Mouse (Mus musculus): ENCODE data around the gene Vwa3a. TPM values are rescaled to one million over a fixed set of nuclear protein-coding genes. Genes with fewer than 3 reads are reported as not detected.

Vwa3a gene
- polyA plus RNA-seq, 1 experiment from 2014 or later = 0.64 TPM

DNA sequence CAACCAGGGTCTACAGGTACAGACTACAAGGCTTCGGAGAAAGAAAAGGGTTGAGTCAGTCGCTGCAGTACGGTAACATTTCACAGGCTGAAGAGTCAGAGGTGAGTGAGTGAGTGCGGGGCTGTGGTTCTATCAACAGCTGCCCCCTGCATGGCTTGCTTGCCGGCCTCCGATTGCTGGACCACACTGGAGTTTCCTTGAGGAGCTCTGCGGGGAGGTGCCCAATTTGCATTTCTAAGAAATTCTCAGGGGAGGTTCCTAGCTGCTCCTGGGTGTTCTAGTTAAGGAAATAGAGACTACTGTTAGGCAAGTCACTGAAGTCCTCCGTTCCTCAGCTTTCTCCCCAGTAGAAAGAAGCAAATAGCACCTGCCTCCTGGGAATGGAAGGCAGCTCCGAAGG is 105.6 kb downstream of the Vwa3a start:
- H3K9me3 ChIP-seq (ENCODE audit: control insufficient read depth, low read length) = no peaks in the 10 kb centered on the region
- H3K9ac ChIP-seq (ENCODE audit: low read length) = no peak overlapping the region
- H3K4me2 ChIP-seq (ENCODE audit: low read depth) = peak overlapping the region; percentile 71
- DNase-seq (ENCODE audit: low spot score) (no peak), ATAC-seq (ENCODE audit: insufficient read depth, low FRiP score, low TSS enrichment) (no peak)
- H3K4me3 ChIP-seq (ENCODE audit: low read depth, low read length) = no peak overlapping the region
- H3K36me3 ChIP-seq (ENCODE audit: control insufficient read depth, insufficient read depth, low read length) = no peaks in the 10 kb centered on the region
- H3K27me3 ChIP-seq (ENCODE audit: control insufficient read depth, insufficient read depth, low read length) = no peaks in the 10 kb centered on the region
- WGBS = 8% methylated on average over 9 of the region's 9 CpGs
- no peak overlapping the region for H3K27ac ChIP-seq (ENCODE audit: low read depth, low read length)
- peaks cover 3% of the 10 kb centered on the region; the same call in 1 of the 2 replicates for H3K4me1 ChIP-seq (ENCODE audit: control insufficient read depth, insufficient read depth, low read length)

DNA sequence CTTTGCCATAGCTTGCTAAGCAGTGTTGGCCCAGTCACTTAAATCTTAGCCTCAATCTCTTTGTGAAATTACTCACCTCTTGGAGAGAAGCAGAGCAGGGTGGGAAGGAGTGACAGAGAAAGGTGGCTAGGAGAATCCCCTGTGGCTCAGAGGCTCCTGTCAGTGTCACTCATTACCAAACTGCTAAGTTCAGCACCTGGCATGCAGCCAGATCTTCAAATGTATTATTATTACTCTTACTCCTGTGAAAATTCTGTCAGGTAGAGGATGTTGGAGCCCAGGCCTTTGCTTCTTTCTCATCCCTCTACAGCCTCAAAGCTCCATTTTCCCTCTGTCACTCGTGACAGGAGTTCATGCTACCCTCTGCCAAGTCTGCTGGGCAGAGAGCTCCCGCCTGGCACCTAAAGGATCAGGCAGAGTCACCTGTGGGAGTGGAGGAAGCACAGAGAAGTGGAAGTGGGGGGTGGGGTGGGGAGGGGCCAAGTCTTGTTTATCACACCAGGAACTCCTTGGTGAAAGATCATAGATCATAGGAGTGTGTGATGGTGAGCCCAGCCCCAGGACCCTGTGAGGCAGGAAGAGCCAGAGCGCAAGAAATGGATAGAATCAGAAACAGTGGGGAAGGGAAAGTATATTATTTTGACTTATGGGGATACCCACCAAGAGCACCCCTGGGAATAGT is 109.9 kb downstream of the Vwa3a start:
- H3K27ac ChIP-seq (ENCODE audit: low read depth, low read length) = no peak overlapping the region
- H3K27me3 ChIP-seq (ENCODE audit: control insufficient read depth, insufficient read depth, low read length) = no peaks in the 10 kb centered on the region
- H3K4me3 ChIP-seq (ENCODE audit: low read depth, low read length) = no peak overlapping the region
- 80% methylated on average over 3 of the region's 3 CpGs for WGBS
- no peak overlapping the region for H3K4me2 ChIP-seq (ENCODE audit: low read depth)
- peaks cover 3% of the 10 kb centered on the region; the same call in 1 of the 2 replicates for H3K4me1 ChIP-seq (ENCODE audit: control insufficient read depth, insufficient read depth, low read length)
- ATAC-seq (ENCODE audit: insufficient read depth, low FRiP score, low TSS enrichment) (no peak), DNase-seq (ENCODE audit: low spot score) (no peak)
- H3K36me3 ChIP-seq (ENCODE audit: control insufficient read depth, insufficient read depth, low read length) = no peaks in the 10 kb centered on the region
- no peaks in the 10 kb centered on the region for H3K9me3 ChIP-seq (ENCODE audit: control insufficient read depth, low read length)
- H3K9ac ChIP-seq (ENCODE audit: low read length) = no peak overlapping the region

DNA sequence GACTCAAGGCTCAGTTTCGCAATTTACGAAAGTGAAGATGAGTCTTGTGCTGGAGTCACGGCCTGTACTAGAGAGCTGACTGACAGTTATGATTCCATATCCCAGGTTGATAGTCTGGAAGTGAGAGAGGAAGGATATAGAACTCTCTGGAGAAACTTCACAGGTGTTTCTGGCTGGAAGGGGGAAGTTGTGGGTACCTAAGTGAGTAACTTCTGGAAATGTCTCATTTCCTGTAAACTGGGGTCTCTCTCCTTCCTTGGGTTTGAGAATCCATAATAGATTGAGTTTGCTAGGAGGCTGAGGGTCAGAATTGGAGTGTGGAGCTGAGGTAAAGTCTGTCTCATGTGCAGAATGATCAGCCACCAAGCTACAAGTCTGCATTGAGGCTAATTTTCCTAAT is 111.0 kb downstream of the Vwa3a start:
- no peak for ATAC-seq (ENCODE audit: insufficient read depth, low FRiP score, low TSS enrichment)
- 93% methylated on average over 3 of the region's 3 CpGs for WGBS
- DNase-seq (ENCODE audit: low spot score) = no peak
- Histone ChIP-seq H3K36me3 (ENCODE audit: control insufficient read depth, insufficient read depth, low read length) (no peaks in the 10 kb centered on the region), H3K9me3 (ENCODE audit: control insufficient read depth, low read length) (no peaks in the 10 kb centered on the region), H3K4me1 (ENCODE audit: control insufficient read depth, insufficient read depth, low read length) (no peaks in the 10 kb centered on the region), H3K4me2 (ENCODE audit: low read depth) (no peak overlapping the region), H3K9ac (ENCODE audit: low read length) (no peak overlapping the region), H3K27ac (ENCODE audit: low read depth, low read length) (no peak overlapping the region), H3K27me3 (ENCODE audit: control insufficient read depth, insufficient read depth, low read length) (no peaks in the 10 kb centered on the region), H3K4me3 (ENCODE audit: low read depth, low read length) (no peak overlapping the region)

Other genes with a start within 250 kb of the Vwa3a start
- gene Uqcrc2, start 104.1 kb upstream of the Vwa3a start, polyA plus RNA-seq (2014; fragmentation: Nextera tagmentation; extraction: Ambion mirVana) = 197 and 216 TPM in 2 replicates
- 0.44 TPM in 1 of 2 replicates, not detected in the other for gene Pdzd9, start 69.0 kb upstream of the Vwa3a start, polyA plus RNA-seq (2014; fragmentation: Nextera tagmentation; extraction: Ambion mirVana)
- 12.2 and 13.3 TPM in 2 replicates for gene Mosmo, start 61.7 kb upstream of the Vwa3a start, polyA plus RNA-seq (2014; fragmentation: Nextera tagmentation; extraction: Ambion mirVana)
- gene Gm5737, start 73.0 kb downstream of the Vwa3a start, polyA plus RNA-seq (2014; fragmentation: Nextera tagmentation; extraction: Ambion mirVana) = not detected in 2 replicates
- gene Eef2k, start 103.5 kb downstream of the Vwa3a start, polyA plus RNA-seq (2014; fragmentation: Nextera tagmentation; extraction: Ambion mirVana) = 9.2 and 10.3 TPM in 2 replicates
- 19.2 and 19.7 TPM in 2 replicates for gene Polr3e, start 178.4 kb downstream of the Vwa3a start, polyA plus RNA-seq (2014; fragmentation: Nextera tagmentation; extraction: Ambion mirVana)
- 17.4 and 17.9 TPM in 2 replicates for gene Cdr2, start 243.0 kb downstream of the Vwa3a start, polyA plus RNA-seq (2014; fragmentation: Nextera tagmentation; extraction: Ambion mirVana)
- gene Mfsd13b, start 243.2 kb downstream of the Vwa3a start, polyA plus RNA-seq (2014; fragmentation: Nextera tagmentation; extraction: Ambion mirVana) = 0.15 TPM in 1 of 2 replicates, not detected in the other

Measured in neural tube, embryonic 11.5 days (tissue).